Mouse (Mus musculus) embryonic facial prominence, embryonic 10.5 days (tissue): ENCODE data around the gene Itsn2. TPM values are rescaled to one million over a fixed set of nuclear protein-coding genes. Genes with fewer than 3 reads are reported as not detected.
"Not testable (repeated sequence)": the region's sequence is repeated elsewhere in the genome, so short reads cannot be mapped to it uniquely, and the experiment has no call there.

Experiments
- DNase-seq: peaks from one replicate; pipeline ENCODE4 v3.0.0-alpha.2; 2017; ENCODE audit warnings: low spot score
- H3K27ac ChIP-seq: fragments of 300-500 bp; sonication (generic); replicated peaks from 2 replicates; pipeline ENCODE4 v1.5.1; 2016; ENCODE audit warnings: mild to moderate bottlenecking
- H3K27me3 ChIP-seq: fragments of 300-500 bp; sonication (generic); replicated peaks from 2 replicates; pipeline ENCODE4 v1.6.1; 2016; ENCODE audit warnings: low read depth, mild to moderate bottlenecking; ENCODE audit not compliant: poor library complexity, severe bottlenecking
- H3K36me3 ChIP-seq: fragments of 300-500 bp; sonication (generic); replicated peaks from 2 replicates; pipeline ENCODE4 v1.6.1; 2016; ENCODE audit warnings: mild to moderate bottlenecking, moderate library complexity
- H3K4me1 ChIP-seq: fragments of 300-500 bp; sonication (generic); 2 replicates; pipeline ENCODE4 v1.6.1; 2016
- H3K4me3 ChIP-seq: fragments of 300-500 bp; sonication (generic); 2 replicates; pipeline ENCODE4 v1.5.1; 2016; ENCODE audit warnings: mild to moderate bottlenecking, moderate library complexity
- H3K9me3 ChIP-seq: fragments of 300-500 bp; sonication (generic); 2 replicates; pipeline ENCODE4 v1.6.1; 2016; ENCODE audit warnings: mild to moderate bottlenecking
- WGBS: fragments of 180-500 bp; shearing (Covaris S2); methylation state at CpG from one replicate; pipeline ENCODE4 v1.1.7; 2016; 5-methylcytosine and 5-hydroxymethylcytosine counted together
- polyA plus RNA-seq: library from polyadenylated mRNA; unstranded; fragments of >200 nt; fragmentation: Nextera tagmentation; extraction: Ambion mirVana; gene quantifications from 2 replicates; pipeline ENCODE4 v1.2.1, GENCODE M21; 2016

The Itsn2 gene
- 17.6 and 17.9 TPM in 2 replicates for polyA plus RNA-seq

GRCm38 (mm10) chr12:4592541-4593165, at the start of gene Itsn2, which contains the start of gene Gm3625:
TSS of gene Itsn2 (plus strand) at chr12:4592638.
TSS of gene Gm3625 (minus strand) at chr12:4592927.
- peak within 1 kb of the TSS; percentile 87 for H3K27ac ChIP-seq
- 3% methylated on average over 49 of the region's 49 CpGs for WGBS

GRCm38 (mm10) chr12:4544400-4544919, 48.0 kb upstream of the Itsn2 start:
- Histone ChIP-seq H3K4me3 (no peak overlapping the region), H3K36me3 (no peaks in the 10 kb centered on the region), H3K27ac (no peak overlapping the region), H3K4me1 (0 out of 2 replicates have a peak, but pooled peaks cover 4% of the 10 kb centered on the region), H3K9me3 (no peaks in the 10 kb centered on the region), H3K27me3 (no peaks in the 10 kb centered on the region)
- WGBS: 89% methylated on average over 5 of the region's 5 CpGs
- no peak for DNase-seq

More at GRCm38 (mm10) chr12:4592541-4593165, at the start of gene Itsn2, which contains the start of gene Gm3625:
- Histone ChIP-seq H3K9me3 (no peaks in the 10 kb centered on the region), H3K4me1 (peaks cover 14% of the 10 kb centered on the region), H3K27me3 (peaks cover 9% of the 10 kb centered on the region), H3K36me3 (no peaks in the 10 kb centered on the region), H3K4me3 (peak within 1 kb of the TSS; percentile 86)
- DNase-seq: peak; percentile 80

- no peaks in the 10 kb centered on the region for H3K27me3 ChIP-seq
- H3K4me1 ChIP-seq: 0 out of 2 replicates have a peak, but pooled peaks cover 4% of the 10 kb centered on the region
- no peaks in the 10 kb centered on the region for H3K36me3 ChIP-seq
- no peak overlapping the region for H3K4me3 ChIP-seq
- H3K9me3 ChIP-seq: no peaks in the 10 kb centered on the region
- no peak for DNase-seq
- no peak overlapping the region for H3K27ac ChIP-seq
Observed at GRCm38 (mm10) chr12:4545425-4545824, 47.0 kb upstream of the Itsn2 start.

GRCm38 (mm10) chr12:4546491-4546890, 45.9 kb upstream of the Itsn2 start:
- 71% methylated on average over 5 of the region's 5 CpGs for WGBS
- H3K27me3 ChIP-seq: no peaks in the 10 kb centered on the region
- H3K27ac ChIP-seq: no peak overlapping the region
- H3K4me1 ChIP-seq: 0 out of 2 replicates have a peak, but pooled peaks cover 4% of the 10 kb centered on the region
- DNase-seq: no peak
- H3K4me3 ChIP-seq: no peak overlapping the region
- no peaks in the 10 kb centered on the region for H3K36me3 ChIP-seq
- H3K9me3 ChIP-seq: no peaks in the 10 kb centered on the region

GRCm38 (mm10) chr12:4547557-4547956, 44.9 kb upstream of the Itsn2 start:
- no peak overlapping the region for H3K27ac ChIP-seq
- H3K4me3 ChIP-seq: no peak overlapping the region
- WGBS: 70% methylated on average over 14 of the region's 14 CpGs
- no peaks in the 10 kb centered on the region for H3K36me3 ChIP-seq
- no peaks in the 10 kb centered on the region for H3K27me3 ChIP-seq
- H3K4me1 ChIP-seq: 0 out of 2 replicates have a peak, but pooled peaks cover 4% of the 10 kb centered on the region
- DNase-seq: peak; percentile 17
- no peaks in the 10 kb centered on the region for H3K9me3 ChIP-seq

- whole genome bisulfite sequencing: 27% methylated on average over 18 of the region's 18 CpGs
- no peaks in the 10 kb centered on the region for H3K9me3 ChIP-seq
- H3K4me1 ChIP-seq: 0 out of 2 replicates have a peak, but pooled peaks cover 4% of the 10 kb centered on the region
- no peaks in the 10 kb centered on the region for H3K36me3 ChIP-seq
- no peaks in the 10 kb centered on the region for H3K27me3 ChIP-seq
- DNase-seq: peak; percentile 79
- H3K4me3 ChIP-seq: peak overlapping the region; percentile 14; the same call in 1 of the 2 replicates
- no peak overlapping the region for H3K27ac ChIP-seq
Observed at GRCm38 (mm10) chr12:4548053-4549013, 44.1 kb upstream of the Itsn2 start.

- not testable (repeated sequence) for H3K27ac ChIP-seq, H3K4me1 ChIP-seq, H3K27me3 ChIP-seq, H3K36me3 ChIP-seq, H3K4me3 ChIP-seq, H3K9me3 ChIP-seq, DNase-seq
- WGBS: 86% methylated on average over 3 of the region's 3 CpGs
Observed at GRCm38 (mm10) chr12:4553704-4554103, 38.7 kb upstream of the Itsn2 start.

GRCm38 (mm10) chr12:4555451-4555850, 37.0 kb upstream of the Itsn2 start:
- 72% methylated on average over 6 of the region's 6 CpGs for WGBS
- no peak overlapping the region for H3K27ac ChIP-seq
- H3K4me3 ChIP-seq: no peak overlapping the region
- H3K4me1 ChIP-seq: no peaks in the 10 kb centered on the region
- no peaks in the 10 kb centered on the region for H3K36me3 ChIP-seq
- DNase-seq: no peak
- no peaks in the 10 kb centered on the region for H3K9me3 ChIP-seq
- no peaks in the 10 kb centered on the region for H3K27me3 ChIP-seq

- H3K4me3 ChIP-seq: no peak overlapping the region
- DNase-seq: no peak
- H3K27me3 ChIP-seq: no peaks in the 10 kb centered on the region
- H3K36me3 ChIP-seq: no peaks in the 10 kb centered on the region
- H3K9me3 ChIP-seq: no peaks in the 10 kb centered on the region
- H3K4me1 ChIP-seq: no peaks in the 10 kb centered on the region
- no peak overlapping the region for H3K27ac ChIP-seq
- WGBS: 89% methylated on average over 9 of the region's 9 CpGs
Observed at GRCm38 (mm10) chr12:4556891-4557290, 35.5 kb upstream of the Itsn2 start.

GRCm38 (mm10) chr12:4557436-4557835, 35.0 kb upstream of the Itsn2 start:
- Histone ChIP-seq H3K36me3 (no peaks in the 10 kb centered on the region), H3K27me3 (no peaks in the 10 kb centered on the region), H3K4me3 (no peak overlapping the region), H3K4me1 (no peaks in the 10 kb centered on the region), H3K9me3 (no peaks in the 10 kb centered on the region), H3K27ac (no peak overlapping the region)
- 78% methylated on average over 3 of the region's 3 CpGs for WGBS
- DNase-seq: no peak

- Histone ChIP-seq H3K4me3 (no peak overlapping the region), H3K36me3 (no peaks in the 10 kb centered on the region), H3K27ac (no peak overlapping the region), H3K4me1 (no peaks in the 10 kb centered on the region), H3K9me3 (no peaks in the 10 kb centered on the region), H3K27me3 (no peaks in the 10 kb centered on the region)
- no peak for DNase-seq
- 89% methylated on average over 3 of the region's 3 CpGs for WGBS
Observed at GRCm38 (mm10) chr12:4558013-4558412, 34.4 kb upstream of the Itsn2 start.

- DNase-seq: no peak
- H3K27ac ChIP-seq: no peak overlapping the region
- no peaks in the 10 kb centered on the region for H3K9me3 ChIP-seq
- no peaks in the 10 kb centered on the region for H3K27me3 ChIP-seq
- no peaks in the 10 kb centered on the region for H3K36me3 ChIP-seq
- H3K4me3 ChIP-seq: no peak overlapping the region
- 83% methylated on average over 9 of the region's 9 CpGs for WGBS
- H3K4me1 ChIP-seq: no peaks in the 10 kb centered on the region
Observed at GRCm38 (mm10) chr12:4558475-4559279, 33.8 kb upstream of the Itsn2 start.
